Mouse (Mus musculus) brain, embryonic 14.5 days (tissue): ENCODE measurements around the gene Spint1.

Source experiments
- CTCF ChIP-seq: fragments of 200-500 bp; IDR thresholded peaks from 2 replicates; pipeline ENCODE4 v1.5.1; 2012; ENCODE audit warnings: inconsistent platforms, mild to moderate bottlenecking, moderate library complexity, borderline replicate concordance; ENCODE audit not compliant: insufficient read depth, insufficient read length; ENCODE audit errors: extremely low read depth
- POLR2A ChIP-seq: fragments of 200-500 bp; IDR thresholded peaks from 2 replicates; pipeline ENCODE4 v1.6.1; 2012; ENCODE audit warnings: mild to moderate bottlenecking, inconsistent platforms, borderline replicate concordance; ENCODE audit not compliant: poor library complexity, insufficient read depth, insufficient read length, severe bottlenecking; ENCODE audit errors: extremely low read depth

- TF ChIP-seq CTCF = no peak
- no peak for TF ChIP-seq POLR2A
These were observed 39.1 kb upstream of the Spint1 start for GRCm38 (mm10) chr2:119198049-119198448.
